Mouse (Mus musculus) neural tube, embryonic 10.5 days (tissue): Measurements from ENCODE around the gene Tas1r1.

Experiments
- DNase-seq: peaks from one replicate; pipeline ENCODE4 v3.0.0-alpha.2; 2017; ENCODE audit warnings: low spot score; ENCODE audit errors: extremely low spot score

Tas1r1 gene

DNA sequence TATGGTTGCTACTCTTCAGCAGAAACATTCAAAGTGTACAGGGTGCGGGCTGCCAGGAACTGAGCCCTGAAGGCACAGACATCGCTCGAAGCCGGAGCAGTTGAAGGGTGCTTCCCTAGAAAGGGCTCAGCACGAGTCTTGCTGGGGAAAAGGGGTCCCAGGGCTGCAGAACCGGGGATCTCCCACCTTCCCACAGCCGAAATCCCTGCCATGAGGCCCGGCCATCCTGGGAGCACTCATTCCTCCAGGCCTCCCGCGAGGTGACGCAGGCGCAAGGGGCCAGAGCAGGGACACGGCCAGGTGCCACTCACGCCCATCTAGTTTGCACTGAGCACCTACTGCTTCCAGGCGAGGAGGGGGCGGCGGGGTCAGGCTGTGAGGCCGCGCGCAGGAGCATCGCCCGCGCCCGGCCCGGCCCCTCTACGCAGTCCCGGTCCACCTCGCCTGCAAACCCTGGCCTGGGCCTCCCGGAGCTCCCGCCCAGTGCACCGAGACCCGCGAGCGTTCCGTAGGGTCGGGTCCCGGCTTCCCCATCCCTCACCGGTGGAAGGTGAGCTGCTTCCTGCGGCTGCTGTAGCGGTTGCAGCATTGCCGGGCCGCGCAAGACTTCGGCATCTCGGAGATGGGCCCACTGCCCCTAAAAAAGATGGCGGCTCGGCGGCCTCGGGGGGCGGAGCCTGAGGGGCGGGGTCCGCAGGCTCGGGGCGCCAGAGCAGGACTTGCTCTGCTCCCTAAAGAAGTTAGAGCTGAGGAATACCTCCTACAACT is 49.8 kb downstream of the Tas1r1 start, which contains the start of gene Thap3:
Gene Thap3, minus strand, starts transcription at position 656 of the 768 bp plus-strand sequence.
- DNase-seq = peak; percentile 74

DNA sequence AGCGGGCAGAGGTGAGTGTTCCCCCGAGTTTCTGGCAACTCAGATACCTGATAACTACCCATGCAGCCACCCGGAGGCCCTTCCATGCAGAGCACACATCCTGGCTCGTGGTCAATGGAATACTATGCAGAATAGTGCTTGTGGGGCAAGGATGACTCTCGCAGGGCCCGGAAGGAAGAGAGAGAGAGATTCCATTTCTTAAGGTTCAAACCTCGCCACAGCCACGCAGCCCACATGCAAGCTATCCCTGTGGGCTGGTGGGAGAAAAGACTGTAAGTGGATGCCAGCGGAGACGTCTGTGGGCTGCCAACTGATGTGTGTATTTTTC is 50.4 kb downstream of the Tas1r1 start:
- DNase-seq = no peak

DNA sequence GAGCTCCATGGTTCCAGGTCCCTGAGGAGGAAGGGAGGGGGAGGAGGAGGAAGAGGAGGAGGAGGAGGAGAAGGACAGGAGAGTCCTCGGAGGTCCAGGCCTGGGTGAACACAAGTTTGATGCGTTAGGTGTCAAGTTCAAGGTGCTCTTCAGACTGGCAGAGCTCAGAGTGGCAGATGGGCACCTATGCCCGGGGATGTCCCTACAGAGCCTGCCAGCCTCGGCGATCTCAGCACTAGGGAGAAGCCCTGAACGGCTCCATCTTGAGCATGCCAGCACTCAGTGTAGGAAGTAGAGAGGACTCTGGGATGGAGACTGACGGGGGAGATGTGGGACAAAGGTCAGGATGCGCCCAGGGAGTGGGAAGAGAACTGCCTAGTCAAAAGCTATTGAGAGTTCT is 51.7 kb downstream of the Tas1r1 start:
- DNase-seq = no peak

DNA sequence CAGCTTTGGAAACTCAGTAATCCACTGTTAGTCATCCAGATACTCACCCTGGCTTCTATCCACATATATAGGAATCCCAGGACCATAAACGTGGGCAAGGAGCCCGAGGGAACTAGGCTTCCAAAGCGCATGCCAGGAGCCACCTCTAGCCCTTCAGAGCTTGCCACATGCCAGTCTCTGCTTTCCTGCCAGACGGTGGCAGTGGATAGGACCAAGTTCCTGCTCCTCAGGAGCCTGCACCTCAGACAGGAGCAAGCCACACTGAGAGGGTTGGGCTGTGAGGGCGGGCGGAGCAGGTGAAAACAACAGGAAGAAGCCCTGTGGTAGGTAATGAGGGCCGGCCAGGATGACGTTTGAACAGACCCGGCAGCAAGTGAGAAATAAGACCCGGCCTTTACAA is 52.5 kb downstream of the Tas1r1 start:
- DNase-seq = no peak

DNA sequence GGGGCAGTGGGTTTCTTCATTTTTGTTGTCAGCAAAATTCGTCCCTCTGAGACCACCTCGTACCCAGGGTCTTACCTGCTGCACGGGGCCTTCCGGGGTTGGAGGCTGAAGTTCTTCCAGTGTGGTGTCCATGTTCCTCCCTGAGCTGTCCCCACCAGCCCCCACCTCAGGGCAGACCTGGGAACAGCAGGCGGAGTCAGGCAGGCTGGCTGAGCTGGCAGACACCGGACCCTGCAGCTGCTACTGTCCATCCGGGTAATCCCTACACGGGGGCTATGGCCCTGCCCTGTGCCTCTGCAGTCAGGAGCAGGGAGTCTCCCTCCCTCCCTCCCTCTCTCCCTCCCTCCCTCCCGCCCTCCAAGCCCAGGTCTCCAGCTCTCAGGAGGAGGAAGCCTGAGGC is 54.8 kb downstream of the Tas1r1 start:
- DNase-seq = peak; percentile 42

DNA sequence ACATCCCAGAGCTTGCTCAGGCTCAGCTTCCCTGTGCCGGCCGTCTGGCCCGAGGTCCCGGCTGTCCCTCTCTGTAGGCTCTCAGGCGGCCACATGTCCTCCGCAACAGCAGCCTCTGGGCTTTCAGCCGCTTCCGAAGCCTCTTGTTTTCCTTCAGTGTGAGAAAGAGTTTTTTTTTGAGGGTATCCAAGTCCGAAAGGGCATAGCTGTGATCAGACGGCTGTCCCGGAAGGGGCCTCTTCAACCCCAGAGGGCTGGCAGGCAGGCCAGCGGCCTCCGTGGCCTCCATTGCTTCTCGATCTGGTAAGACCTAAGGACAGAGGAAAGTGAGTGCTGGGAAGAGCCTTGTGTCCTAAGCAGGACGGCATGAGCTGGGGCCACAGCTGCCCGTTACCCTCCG is 55.3 kb downstream of the Tas1r1 start:
- DNase-seq = no peak

DNA sequence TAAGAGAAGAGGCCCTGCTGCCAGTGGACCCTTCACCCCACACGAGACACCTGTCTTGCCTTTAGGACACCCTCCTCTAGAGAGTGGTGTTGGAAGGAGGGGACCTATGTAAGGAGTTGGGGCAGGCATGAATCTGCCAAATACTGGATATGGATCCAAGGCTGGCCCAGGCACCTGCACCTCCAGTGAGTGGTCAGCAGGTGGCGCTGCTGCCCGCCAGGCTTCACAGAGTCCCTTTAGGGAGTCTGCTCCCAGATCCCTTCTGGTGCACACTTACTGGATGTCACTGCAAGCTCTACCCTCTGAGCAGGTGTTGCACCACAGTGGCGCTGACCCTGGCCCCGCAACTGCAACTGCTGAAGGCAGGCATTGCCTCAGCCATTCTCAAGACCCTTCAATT is 57.0 kb downstream of the Tas1r1 start:
- DNase-seq = peak; percentile 80

DNA sequence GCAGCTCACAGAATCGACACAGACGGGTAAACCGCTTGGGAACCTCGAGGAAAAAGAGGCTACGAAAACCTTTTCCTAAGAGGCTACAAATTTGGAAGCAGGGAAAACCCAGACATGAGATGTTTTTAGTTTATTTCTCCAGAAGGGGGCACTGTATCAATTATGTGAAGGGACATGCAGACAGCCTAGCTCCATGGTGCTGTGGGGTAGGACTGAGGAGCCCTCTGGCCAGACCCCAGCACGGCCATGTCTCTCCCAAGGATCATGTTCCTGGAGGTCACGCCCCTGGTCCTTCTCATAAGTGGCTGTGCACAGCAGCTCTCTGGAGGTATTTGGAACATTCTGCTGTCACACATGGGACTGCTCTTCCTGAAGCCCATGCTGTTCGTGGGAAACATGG is 57.7 kb downstream of the Tas1r1 start:
- no peak for DNase-seq
